Mouse (Mus musculus): Measurements from ENCODE around the gene Wdr70. TPM values are rescaled to one million over a fixed set of nuclear protein-coding genes. Genes with fewer than 3 reads are reported as not detected.

Wdr70 gene
- polyA plus RNA-seq, 1 experiment from 2014 or later: 81.5 TPM

- Histone ChIP-seq H3K9ac (ENCODE audit: low read length) (no peak overlapping the region), H3K4me1 (ENCODE audit: control insufficient read depth, insufficient read depth, low read length) (peaks cover 22% of the 10 kb centered on the region), H3K4me2 (peak overlapping the region; percentile 34), H3K27me3 (ENCODE audit: control insufficient read depth, insufficient read depth, low read length) (no peaks in the 10 kb centered on the region), H3K4me3 (ENCODE audit: low read depth, low read length) (no peak overlapping the region), H3K36me3 (ENCODE audit: control insufficient read depth, insufficient read depth, low read length) (no peaks in the 10 kb centered on the region; the same call in 1 of the 2 replicates), H3K9me3 (ENCODE audit: control insufficient read depth, low read length) (no peaks in the 10 kb centered on the region), H3K27ac (ENCODE audit: low read depth, low read length) (0 out of 2 replicates have a peak overlapping the region, but pooled peaks have one; percentile 16)
- ATAC-seq (ENCODE audit: low FRiP score) (peak; percentile 79), DNase-seq (ENCODE audit: low spot score, missing footprints) (peak; percentile 90)
- WGBS: 28% methylated on average over 22 of the region's 22 CpGs
Measured at GRCm38 (mm10) chr15:7877560-7878467, 221.2 kb downstream of the Wdr70 start.

GRCm38 (mm10) chr15:7875879-7876278 lies 223.1 kb downstream of the Wdr70 start:
- DNase-seq (ENCODE audit: low spot score, missing footprints) (peak; percentile 47), ATAC-seq (ENCODE audit: low FRiP score) (no peak)
- Histone ChIP-seq H3K4me3 (ENCODE audit: low read depth, low read length) (no peak overlapping the region), H3K9ac (ENCODE audit: low read length) (no peak overlapping the region), H3K27ac (ENCODE audit: low read depth, low read length) (no peak overlapping the region), H3K27me3 (ENCODE audit: control insufficient read depth, insufficient read depth, low read length) (no peaks in the 10 kb centered on the region), H3K9me3 (ENCODE audit: control insufficient read depth, low read length) (no peaks in the 10 kb centered on the region), H3K4me1 (ENCODE audit: control insufficient read depth, insufficient read depth, low read length) (peaks cover 22% of the 10 kb centered on the region), H3K36me3 (ENCODE audit: control insufficient read depth, insufficient read depth, low read length) (no peaks in the 10 kb centered on the region), H3K4me2 (no peak overlapping the region)
- 88% methylated on average over 6 of the region's 6 CpGs for WGBS

DNA sequence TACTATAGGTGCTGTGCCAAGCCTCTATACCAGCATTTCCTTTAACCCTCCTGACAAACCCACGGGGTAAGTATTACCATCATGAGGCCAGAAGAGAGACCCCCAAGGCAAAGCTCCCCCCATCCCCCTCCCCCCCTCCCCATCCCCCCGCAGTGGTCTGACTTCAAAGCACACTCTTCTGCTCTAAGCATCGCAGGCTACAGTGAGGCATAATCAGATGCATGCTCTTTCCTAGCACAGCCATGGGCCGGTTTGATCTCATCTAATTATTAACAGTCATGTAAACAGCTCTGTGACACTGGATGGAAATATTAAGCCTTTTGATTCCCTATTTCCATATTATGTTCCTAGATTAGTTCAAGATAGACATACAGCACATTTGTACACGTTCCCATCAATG lies 226.5 kb downstream of the Wdr70 start:
- Histone ChIP-seq H3K9me3 (ENCODE audit: control insufficient read depth, low read length) (no peaks in the 10 kb centered on the region), H3K27ac (ENCODE audit: low read depth, low read length) (no peak overlapping the region), H3K27me3 (ENCODE audit: control insufficient read depth, insufficient read depth, low read length) (no peaks in the 10 kb centered on the region), H3K9ac (ENCODE audit: low read length) (no peak overlapping the region), H3K4me2 (no peak overlapping the region), H3K36me3 (ENCODE audit: control insufficient read depth, insufficient read depth, low read length) (no peaks in the 10 kb centered on the region), H3K4me1 (ENCODE audit: control insufficient read depth, insufficient read depth, low read length) (peaks cover 1% of the 10 kb centered on the region; the same call in 1 of the 2 replicates), H3K4me3 (ENCODE audit: low read depth, low read length) (no peak overlapping the region)
- WGBS: 60% methylated on average over 5 of the region's 5 CpGs
- no peak for ATAC-seq (ENCODE audit: low FRiP score)
- DNase-seq (ENCODE audit: low spot score, missing footprints): peak; percentile 49

- no peaks in the 10 kb centered on the region for H3K27me3 ChIP-seq (ENCODE audit: control insufficient read depth, insufficient read depth, low read length)
- no peak overlapping the region for H3K4me2 ChIP-seq
- no peak overlapping the region for H3K4me3 ChIP-seq (ENCODE audit: low read depth, low read length)
- DNase-seq (ENCODE audit: low spot score, missing footprints) (no peak), ATAC-seq (ENCODE audit: low FRiP score) (no peak)
- H3K4me1 ChIP-seq (ENCODE audit: control insufficient read depth, insufficient read depth, low read length): no peaks in the 10 kb centered on the region
- no peak overlapping the region for H3K27ac ChIP-seq (ENCODE audit: low read depth, low read length)
- H3K9ac ChIP-seq (ENCODE audit: low read length): no peak overlapping the region
- H3K36me3 ChIP-seq (ENCODE audit: control insufficient read depth, insufficient read depth, low read length): no peaks in the 10 kb centered on the region
- H3K9me3 ChIP-seq (ENCODE audit: control insufficient read depth, low read length): no peaks in the 10 kb centered on the region
- 93% methylated on average over 3 of the region's 3 CpGs for WGBS
Measured at GRCm38 (mm10) chr15:7865305-7865704, 233.7 kb downstream of the Wdr70 start.

DNA sequence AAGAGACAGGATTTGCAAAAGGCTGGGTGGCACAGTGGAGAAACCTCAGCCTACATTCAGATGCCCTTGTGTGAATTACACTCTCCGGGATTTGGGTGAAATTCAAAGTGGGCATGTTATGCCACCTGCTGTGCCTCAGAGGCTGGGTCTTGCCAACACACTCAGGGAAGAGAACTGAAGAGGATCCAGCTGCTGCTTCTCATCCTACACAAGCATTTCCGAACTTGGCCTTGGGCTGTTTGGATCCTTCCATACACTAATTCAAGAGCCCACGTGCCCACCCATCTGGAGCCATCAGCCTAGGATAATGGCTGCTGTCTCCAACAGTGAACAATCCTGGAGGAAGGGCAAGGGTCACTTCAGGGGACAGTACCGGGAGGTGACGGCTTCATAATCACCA lies 235.7 kb downstream of the Wdr70 start:
- no peak overlapping the region for H3K4me3 ChIP-seq (ENCODE audit: low read depth, low read length)
- H3K27ac ChIP-seq (ENCODE audit: low read depth, low read length): no peak overlapping the region
- WGBS: 43% methylated on average over 5 of the region's 5 CpGs
- H3K9me3 ChIP-seq (ENCODE audit: control insufficient read depth, low read length): no peaks in the 10 kb centered on the region
- H3K9ac ChIP-seq (ENCODE audit: low read length): no peak overlapping the region
- no peaks in the 10 kb centered on the region for H3K36me3 ChIP-seq (ENCODE audit: control insufficient read depth, insufficient read depth, low read length)
- no peaks in the 10 kb centered on the region for H3K4me1 ChIP-seq (ENCODE audit: control insufficient read depth, insufficient read depth, low read length)
- no peak for DNase-seq (ENCODE audit: low spot score, missing footprints)
- H3K27me3 ChIP-seq (ENCODE audit: control insufficient read depth, insufficient read depth, low read length): no peaks in the 10 kb centered on the region
- ATAC-seq (ENCODE audit: low FRiP score): no peak
- H3K4me2 ChIP-seq: no peak overlapping the region

DNA sequence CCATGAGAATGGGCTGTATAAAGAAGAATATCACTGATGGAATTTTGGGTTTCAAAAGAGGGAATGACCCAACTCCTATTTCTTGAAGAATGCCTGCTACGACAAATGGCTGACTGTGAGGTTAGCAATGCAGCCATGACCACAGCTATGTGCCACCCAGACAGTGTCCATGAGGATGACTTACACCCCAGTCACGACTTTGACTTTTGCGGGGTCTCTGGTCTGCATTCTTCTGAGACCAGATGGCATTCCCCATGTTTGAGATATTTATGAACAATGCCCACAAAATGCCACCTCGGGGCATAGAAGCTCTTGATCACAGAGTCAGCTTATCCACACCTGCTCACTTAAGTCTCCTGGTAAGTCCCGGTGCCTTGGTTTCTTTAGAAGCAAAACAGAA lies 236.1 kb downstream of the Wdr70 start:
- H3K9ac ChIP-seq (ENCODE audit: low read length): no peak overlapping the region
- no peaks in the 10 kb centered on the region for H3K27me3 ChIP-seq (ENCODE audit: control insufficient read depth, insufficient read depth, low read length)
- ATAC-seq (ENCODE audit: low FRiP score) (no peak), DNase-seq (ENCODE audit: low spot score, missing footprints) (no peak)
- H3K27ac ChIP-seq (ENCODE audit: low read depth, low read length): no peak overlapping the region
- H3K4me2 ChIP-seq: no peak overlapping the region
- no peaks in the 10 kb centered on the region for H3K4me1 ChIP-seq (ENCODE audit: control insufficient read depth, insufficient read depth, low read length)
- no peaks in the 10 kb centered on the region for H3K9me3 ChIP-seq (ENCODE audit: control insufficient read depth, low read length)
- H3K36me3 ChIP-seq (ENCODE audit: control insufficient read depth, insufficient read depth, low read length): no peaks in the 10 kb centered on the region
- WGBS: 90% methylated on average over 5 of the region's 5 CpGs
- H3K4me3 ChIP-seq (ENCODE audit: low read depth, low read length): no peak overlapping the region

- WGBS: 89% methylated on average over 5 of the region's 5 CpGs
- DNase-seq (ENCODE audit: low spot score, missing footprints) (no peak), ATAC-seq (ENCODE audit: low FRiP score) (no peak)
- no peak overlapping the region for H3K4me3 ChIP-seq (ENCODE audit: low read depth, low read length)
- no peaks in the 10 kb centered on the region for H3K36me3 ChIP-seq (ENCODE audit: control insufficient read depth, insufficient read depth, low read length)
- no peaks in the 10 kb centered on the region for H3K9me3 ChIP-seq (ENCODE audit: control insufficient read depth, low read length)
- no peak overlapping the region for H3K4me2 ChIP-seq
- H3K27ac ChIP-seq (ENCODE audit: low read depth, low read length): no peak overlapping the region
- no peak overlapping the region for H3K9ac ChIP-seq (ENCODE audit: low read length)
- H3K4me1 ChIP-seq (ENCODE audit: control insufficient read depth, insufficient read depth, low read length): no peaks in the 10 kb centered on the region
- H3K27me3 ChIP-seq (ENCODE audit: control insufficient read depth, insufficient read depth, low read length): no peaks in the 10 kb centered on the region
Measured at GRCm38 (mm10) chr15:7858841-7859240, 240.2 kb downstream of the Wdr70 start.

GRCm38 (mm10) chr15:7857418-7857817 lies 241.6 kb downstream of the Wdr70 start:
- Histone ChIP-seq H3K27ac (ENCODE audit: low read depth, low read length) (no peak overlapping the region), H3K27me3 (ENCODE audit: control insufficient read depth, insufficient read depth, low read length) (no peaks in the 10 kb centered on the region), H3K36me3 (ENCODE audit: control insufficient read depth, insufficient read depth, low read length) (no peaks in the 10 kb centered on the region), H3K9ac (ENCODE audit: low read length) (no peak overlapping the region), H3K4me3 (ENCODE audit: low read depth, low read length) (no peak overlapping the region), H3K9me3 (ENCODE audit: control insufficient read depth, low read length) (no peaks in the 10 kb centered on the region), H3K4me2 (no peak overlapping the region), H3K4me1 (ENCODE audit: control insufficient read depth, insufficient read depth, low read length) (no peaks in the 10 kb centered on the region)
- DNase-seq (ENCODE audit: low spot score, missing footprints): no peak
- WGBS: 91% methylated on average over 13 of the region's 13 CpGs
- no peak for ATAC-seq (ENCODE audit: low FRiP score)

DNA sequence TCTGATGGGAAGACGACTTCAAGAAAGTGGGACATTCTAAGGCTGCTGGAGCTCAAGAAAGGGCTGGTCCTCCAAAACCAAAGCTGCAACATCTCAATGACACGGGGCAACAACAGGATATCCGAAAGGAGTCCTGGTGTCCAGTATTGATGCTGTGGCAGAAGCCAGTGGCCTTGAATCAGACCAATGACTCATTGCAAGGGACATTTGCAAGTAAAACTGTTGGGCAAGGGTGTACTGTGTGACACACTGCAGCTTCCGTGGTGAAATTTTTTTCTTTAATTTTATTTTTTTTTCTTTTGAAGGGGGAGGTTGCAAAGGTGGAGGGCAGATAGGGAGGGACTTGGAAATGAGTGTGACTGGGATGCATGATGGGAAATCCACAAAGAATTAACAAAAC lies 256.6 kb downstream of the Wdr70 start:
- ATAC-seq (ENCODE audit: low FRiP score) (no peak), DNase-seq (ENCODE audit: low spot score, missing footprints) (no peak)
- no peak overlapping the region for H3K4me2 ChIP-seq
- H3K4me3 ChIP-seq (ENCODE audit: low read depth, low read length): no peak overlapping the region
- no peaks in the 10 kb centered on the region for H3K9me3 ChIP-seq (ENCODE audit: control insufficient read depth, low read length)
- no peak overlapping the region for H3K27ac ChIP-seq (ENCODE audit: low read depth, low read length)
- no peaks in the 10 kb centered on the region for H3K36me3 ChIP-seq (ENCODE audit: control insufficient read depth, insufficient read depth, low read length)
- no peaks in the 10 kb centered on the region for H3K4me1 ChIP-seq (ENCODE audit: control insufficient read depth, insufficient read depth, low read length)
- no peaks in the 10 kb centered on the region for H3K27me3 ChIP-seq (ENCODE audit: control insufficient read depth, insufficient read depth, low read length)
- WGBS: 87% methylated on average over 4 of the region's 4 CpGs
- H3K9ac ChIP-seq (ENCODE audit: low read length): no peak overlapping the region
